Mouse (Mus musculus) embryonic facial prominence, embryonic 11.5 days (tissue): Measurements from ENCODE around the gene Ttc39b. TPM values are rescaled to one million over a fixed set of nuclear protein-coding genes. Genes with fewer than 3 reads are reported as not detected.

Experiments
- ATAC-seq: fragments of 200-750 bp; cut with Nextera tagmentation; replicated peaks from 2 replicates; pipeline ENCODE4 v1.8.0; 2017; ENCODE audit warnings: low read depth; ENCODE audit not compliant: insufficient number of reproducible peaks, low FRiP score, low TSS enrichment
- DNase-seq: peaks from one replicate; pipeline ENCODE4 v3.0.0-alpha.2; 2015; ENCODE audit warnings: low spot score
- H3K27ac ChIP-seq: fragments of 300-500 bp; sonication (generic); replicated peaks from 2 replicates; pipeline ENCODE4 v1.5.1; 2014; ENCODE audit warnings: mild to moderate bottlenecking, low read depth, low read length, control low read depth
- H3K27me3 ChIP-seq: fragments of 300-500 bp; sonication (generic); 2 replicates; pipeline ENCODE4 v1.6.1; 2014; ENCODE audit warnings: mild to moderate bottlenecking, low read length, moderate library complexity, mixed read lengths; ENCODE audit not compliant: control insufficient read depth, insufficient read depth
- H3K36me3 ChIP-seq: fragments of 300-500 bp; sonication (generic); replicated peaks from 2 replicates; pipeline ENCODE4 v1.6.1; 2014; ENCODE audit warnings: low read depth, mild to moderate bottlenecking, low read length, moderate library complexity, mixed read lengths; ENCODE audit not compliant: control insufficient read depth, insufficient read depth
- H3K4me1 ChIP-seq: fragments of 300-500 bp; sonication (generic); 2 replicates; pipeline ENCODE4 v1.6.1; 2014; ENCODE audit warnings: low read length, mixed read lengths; ENCODE audit not compliant: control insufficient read depth, insufficient read depth
- H3K4me2 ChIP-seq: fragments of 300-500 bp; sonication (generic); 2 replicates; pipeline ENCODE4 v1.6.1; 2014; ENCODE audit warnings: low read depth, mild to moderate bottlenecking, control low read depth, low read length, moderate library complexity
- H3K4me3 ChIP-seq: fragments of 300-500 bp; sonication (generic); 2 replicates; pipeline ENCODE4 v1.5.1; 2014; ENCODE audit warnings: low read depth, low read length, control low read depth
- H3K9ac ChIP-seq: fragments of 300-500 bp; sonication (generic); replicated peaks from 2 replicates; pipeline ENCODE4 v1.6.1; 2014; ENCODE audit warnings: mild to moderate bottlenecking, control low read depth, low read length
- H3K9me3 ChIP-seq: fragments of 300-500 bp; sonication (generic); replicated peaks from 2 replicates; pipeline ENCODE4 v1.6.1; 2016; ENCODE audit warnings: mild to moderate bottlenecking, low read length, inconsistent platforms, mixed read lengths; ENCODE audit not compliant: control insufficient read depth
- WGBS: fragments of 180-500 bp; shearing (Covaris S2); extraction: QIAGEN DNeasy Blood & Tissue Kit; methylation state at CpG from one replicate; pipeline ENCODE4 v1.1.7; 2014; 5-methylcytosine and 5-hydroxymethylcytosine counted together
- polyA plus RNA-seq: library from polyadenylated mRNA; unstranded; fragments of >200 nt; fragmentation: Nextera tagmentation; extraction: Ambion mirVana; gene quantifications from 2 replicates; pipeline ENCODE4 v1.2.1, GENCODE M21; 2014

Gene Ttc39b
- polyA plus RNA-seq, 1 experiment from 2014 or later: 3.1 TPM

DNA sequence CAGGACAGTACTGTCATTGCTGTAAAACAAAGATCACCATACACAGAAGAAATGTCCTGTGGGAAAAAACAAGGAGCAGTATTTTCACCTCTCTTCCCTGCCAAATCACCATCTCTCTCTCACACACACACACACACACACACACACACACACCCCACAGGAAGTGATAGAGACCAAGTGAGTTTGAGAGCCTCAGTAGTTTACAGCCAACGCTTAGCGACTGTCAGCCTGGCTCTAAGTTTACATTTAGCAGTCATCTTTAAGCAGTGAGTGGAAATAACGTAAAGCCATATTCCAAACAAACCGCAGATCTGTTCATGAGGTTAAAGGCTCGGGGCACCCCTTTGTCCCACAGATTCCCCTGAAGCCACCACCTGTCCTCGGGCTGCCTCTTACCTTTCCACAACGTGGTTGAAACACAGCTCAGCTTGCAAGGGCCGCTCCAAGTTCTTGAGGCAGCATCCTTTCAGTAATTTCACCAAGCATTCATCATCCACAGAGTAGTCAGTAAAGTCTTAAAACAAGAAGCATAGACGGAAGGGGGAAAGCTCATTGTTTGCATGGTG, 91.7 kb downstream of the Ttc39b start:
- Histone ChIP-seq H3K4me3 (no peak overlapping the region), H3K4me1 (peaks cover 4% of the 10 kb centered on the region; the same call in 1 of the 2 replicates), H3K9ac (no peak overlapping the region), H3K4me2 (no peak overlapping the region), H3K27me3 (no peaks in the 10 kb centered on the region), H3K9me3 (no peaks in the 10 kb centered on the region), H3K27ac (no peak overlapping the region), H3K36me3 (no peaks in the 10 kb centered on the region)
- WGBS: 77% methylated on average over 9 of the region's 9 CpGs
- ATAC-seq (no peak), DNase-seq (no peak)

DNA sequence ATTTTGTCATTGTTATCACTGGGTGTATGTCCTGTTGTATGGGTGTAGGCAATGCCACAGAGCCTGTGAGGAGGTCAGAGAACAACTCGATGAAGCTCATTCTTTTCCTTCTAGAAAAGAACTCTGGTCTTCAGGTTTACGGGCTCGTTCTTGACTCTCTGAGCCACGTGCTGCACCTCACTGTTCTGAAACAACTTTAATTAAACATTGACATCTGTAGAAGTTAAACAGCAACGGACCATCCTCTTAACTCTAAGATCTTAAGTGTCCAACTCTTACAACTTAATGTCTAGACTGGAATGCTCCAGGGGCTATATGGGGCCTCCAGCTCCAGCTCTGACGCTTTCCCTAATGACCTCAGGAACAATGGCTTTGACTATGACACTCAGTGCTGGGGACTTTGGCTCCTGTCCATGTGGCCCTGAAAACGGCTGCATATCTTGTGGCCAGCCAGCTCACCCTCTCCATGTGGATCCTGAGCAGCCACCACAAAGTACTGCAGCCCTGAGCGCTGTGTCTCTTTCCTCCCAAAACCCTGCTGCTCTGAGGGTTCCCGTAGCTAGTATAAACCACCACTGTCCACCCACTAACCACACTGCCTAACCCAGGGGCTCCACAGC, 95.3 kb downstream of the Ttc39b start:
- ATAC-seq (no peak), DNase-seq (no peak)
- Histone ChIP-seq H3K4me3 (no peak overlapping the region), H3K9me3 (no peaks in the 10 kb centered on the region), H3K27ac (no peak overlapping the region), H3K4me2 (no peak overlapping the region), H3K4me1 (peaks cover 4% of the 10 kb centered on the region; the same call in 1 of the 2 replicates), H3K9ac (no peak overlapping the region), H3K36me3 (no peaks in the 10 kb centered on the region), H3K27me3 (no peaks in the 10 kb centered on the region)
- 80% methylated on average over 9 of the region's 9 CpGs for WGBS

DNA sequence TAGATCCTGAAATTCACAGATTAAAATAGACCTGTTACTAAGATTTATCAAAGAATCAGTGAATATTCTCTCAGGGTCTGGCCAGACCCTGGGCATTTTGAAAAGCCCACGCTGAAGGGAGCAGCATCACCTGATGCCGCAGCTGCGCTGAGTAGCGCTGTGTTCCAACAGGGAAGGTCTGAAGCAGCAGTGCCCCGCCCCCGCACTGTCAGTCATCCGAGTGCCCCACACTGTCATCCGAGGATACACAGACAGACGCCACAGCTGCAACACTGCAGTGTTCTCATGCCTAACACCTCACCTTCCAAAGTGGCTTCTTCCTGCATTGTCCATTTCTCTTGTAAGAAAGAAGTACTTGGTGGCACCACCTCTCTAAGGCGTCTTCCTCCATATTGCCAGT, 96.0 kb downstream of the Ttc39b start:
- Histone ChIP-seq H3K9ac (no peak overlapping the region), H3K27ac (no peak overlapping the region), H3K4me1 (peaks cover under 1% of the 10 kb centered on the region; the same call in 1 of the 2 replicates), H3K27me3 (no peaks in the 10 kb centered on the region), H3K4me2 (no peak overlapping the region), H3K9me3 (no peaks in the 10 kb centered on the region), H3K4me3 (no peak overlapping the region), H3K36me3 (no peaks in the 10 kb centered on the region)
- WGBS: 69% methylated on average over 10 of the region's 10 CpGs
- ATAC-seq: 0 out of 2 replicates have a peak, but pooled peaks have one; percentile 9
- no peak for DNase-seq

DNA sequence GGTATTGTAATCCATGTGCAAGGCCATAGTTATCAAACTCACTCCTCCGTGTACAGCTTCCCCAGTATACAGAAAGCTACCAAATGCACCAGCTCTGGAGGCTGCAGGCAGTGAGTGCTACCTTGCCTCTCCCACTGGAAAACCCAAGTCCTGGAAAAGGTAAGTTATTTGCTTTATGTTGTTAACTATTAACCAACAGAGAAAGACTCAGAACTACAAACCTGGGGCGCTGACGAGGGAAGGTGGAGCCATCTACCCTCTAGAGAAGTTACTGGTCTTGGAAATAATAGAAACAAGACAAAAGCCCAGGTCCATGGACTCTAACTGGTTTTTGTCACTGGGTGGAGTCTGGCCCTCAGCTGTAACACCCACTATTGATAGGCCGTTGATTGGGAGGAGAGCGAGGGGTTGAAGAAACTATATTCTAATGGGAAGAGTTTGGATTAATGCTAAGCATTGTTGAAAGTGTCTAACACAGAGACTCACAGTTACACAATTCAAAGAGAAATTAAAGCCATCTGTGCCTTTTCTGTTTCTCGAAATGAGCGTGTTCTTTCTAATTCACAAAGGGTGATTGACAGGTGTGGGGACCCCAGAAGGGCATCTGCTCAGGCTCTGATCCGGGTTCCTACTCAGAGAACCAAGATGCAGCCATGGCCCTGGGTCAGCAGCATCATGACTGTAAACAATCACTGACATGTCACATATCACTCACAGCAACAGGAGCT, 98.3 kb downstream of the Ttc39b start:
- no peak for ATAC-seq
- no peaks in the 10 kb centered on the region for H3K36me3 ChIP-seq
- no peaks in the 10 kb centered on the region for H3K9me3 ChIP-seq
- H3K27me3 ChIP-seq: no peaks in the 10 kb centered on the region
- no peak overlapping the region for H3K27ac ChIP-seq
- no peaks in the 10 kb centered on the region; the same call in 1 of the 2 replicates for H3K4me1 ChIP-seq
- WGBS: 64% methylated on average over 8 of the region's 8 CpGs
- no peak overlapping the region for H3K4me2 ChIP-seq
- H3K9ac ChIP-seq: no peak overlapping the region
- peak; percentile 36 for DNase-seq
- H3K4me3 ChIP-seq: no peak overlapping the region

GRCm38 (mm10) chr4:83224242-83224641, 99.8 kb downstream of the Ttc39b start:
- Histone ChIP-seq H3K4me2 (no peak overlapping the region), H3K36me3 (no peaks in the 10 kb centered on the region), H3K27me3 (no peaks in the 10 kb centered on the region), H3K4me1 (no peaks in the 10 kb centered on the region; the same call in 1 of the 2 replicates), H3K9ac (no peak overlapping the region), H3K27ac (no peak overlapping the region), H3K4me3 (no peak overlapping the region), H3K9me3 (no peaks in the 10 kb centered on the region)
- no peak for ATAC-seq
- DNase-seq: peak; percentile 66
- WGBS: 35% methylated on average over 5 of the region's 5 CpGs

GRCm38 (mm10) chr4:83223197-83223596, 100.9 kb downstream of the Ttc39b start:
- Histone ChIP-seq H3K9me3 (no peaks in the 10 kb centered on the region), H3K4me2 (no peak overlapping the region), H3K4me3 (no peak overlapping the region), H3K4me1 (no peaks in the 10 kb centered on the region), H3K36me3 (no peaks in the 10 kb centered on the region), H3K27me3 (no peaks in the 10 kb centered on the region), H3K27ac (no peak overlapping the region), H3K9ac (no peak overlapping the region)
- DNase-seq: no peak
- 82% methylated on average over 5 of the region's 5 CpGs for WGBS
- ATAC-seq: no peak

- Histone ChIP-seq H3K4me3 (no peak overlapping the region), H3K27ac (no peak overlapping the region), H3K4me2 (no peak overlapping the region), H3K27me3 (no peaks in the 10 kb centered on the region), H3K9ac (no peak overlapping the region), H3K4me1 (no peaks in the 10 kb centered on the region), H3K9me3 (no peaks in the 10 kb centered on the region), H3K36me3 (no peaks in the 10 kb centered on the region)
- ATAC-seq (no peak), DNase-seq (no peak)
- 85% methylated on average over 13 of the region's 13 CpGs for WGBS
Measured at GRCm38 (mm10) chr4:83220761-83221557, 103.1 kb downstream of the Ttc39b start.
